Mouse (Mus musculus): Measurements from ENCODE around the gene Noxo1. TPM values are rescaled to one million over a fixed set of nuclear protein-coding genes. Genes with fewer than 3 reads are reported as not detected.
A peak's percentile ranks its signal among the peaks of the same experiment; 100 is the strongest.

The Noxo1 gene
- polyA plus RNA-seq, 1 experiment from 2014 or later, result 0.42 TPM

- Histone ChIP-seq H3K9me3 (replicated peaks; ENCODE audit: control insufficient read depth, low read length) (no peaks in the 10 kb centered on the region), H3K27me3 (ENCODE audit: control insufficient read depth, insufficient read depth, low read depth, low read length) (no peaks in the 10 kb centered on the region; the same call in 1 of the 2 replicates), H3K9ac (ENCODE audit: low read depth, low read length) (no peak overlapping the region), H3K4me2 (ENCODE audit: low read depth, low read length) (no peak overlapping the region), H3K4me3 (ENCODE audit: low read depth, low read length) (no peak overlapping the region), H3K4me1 (ENCODE audit: control insufficient read depth, low read depth, low read length) (peaks cover 8% of the 10 kb centered on the region), H3K36me3 (ENCODE audit: control insufficient read depth, insufficient read depth) (no peaks in the 10 kb centered on the region), H3K27ac (ENCODE audit: low read length) (no peak overlapping the region)
- no peak for ATAC-seq (ENCODE audit: low read depth)
- WGBS (ENCODE audit: insufficient replicate concordance), result 57% methylated on average over 17 of the region's 17 CpGs
Observed at GRCm38 (mm10) chr17:24728184-24728583, 32.1 kb downstream of the Noxo1 start.

GRCm38 (mm10) chr17:24729067-24729466 lies 33.0 kb downstream of the Noxo1 start:
- ATAC-seq (ENCODE audit: low read depth), result no peak
- Histone ChIP-seq H3K4me1 (ENCODE audit: control insufficient read depth, low read depth, low read length) (peaks cover 3% of the 10 kb centered on the region), H3K27me3 (ENCODE audit: control insufficient read depth, insufficient read depth, low read depth, low read length) (no peaks in the 10 kb centered on the region; the same call in 1 of the 2 replicates), H3K9ac (ENCODE audit: low read depth, low read length) (no peak overlapping the region), H3K4me3 (ENCODE audit: low read depth, low read length) (no peak overlapping the region), H3K36me3 (ENCODE audit: control insufficient read depth, insufficient read depth) (no peaks in the 10 kb centered on the region), H3K4me2 (ENCODE audit: low read depth, low read length) (no peak overlapping the region), H3K27ac (ENCODE audit: low read length) (no peak overlapping the region), H3K9me3 (replicated peaks; ENCODE audit: control insufficient read depth, low read length) (no peaks in the 10 kb centered on the region)
- 78% methylated on average over 6 of the region's 6 CpGs for WGBS (ENCODE audit: insufficient replicate concordance)

GRCm38 (mm10) chr17:24730787-24731186 lies 34.8 kb downstream of the Noxo1 start:
- Histone ChIP-seq H3K4me3 (ENCODE audit: low read depth, low read length) (no peak overlapping the region), H3K36me3 (ENCODE audit: control insufficient read depth, insufficient read depth) (no peaks in the 10 kb centered on the region), H3K4me1 (ENCODE audit: control insufficient read depth, low read depth, low read length) (peaks cover 5% of the 10 kb centered on the region), H3K27ac (ENCODE audit: low read length) (no peak overlapping the region), H3K9me3 (replicated peaks; ENCODE audit: control insufficient read depth, low read length) (no peaks in the 10 kb centered on the region), H3K4me2 (ENCODE audit: low read depth, low read length) (no peak overlapping the region), H3K27me3 (ENCODE audit: control insufficient read depth, insufficient read depth, low read depth, low read length) (no peaks in the 10 kb centered on the region; the same call in 1 of the 2 replicates), H3K9ac (ENCODE audit: low read depth, low read length) (no peak overlapping the region)
- 68% methylated on average over 14 of the region's 14 CpGs for WGBS (ENCODE audit: insufficient replicate concordance)
- ATAC-seq (ENCODE audit: low read depth), result no peak

GRCm38 (mm10) chr17:24732233-24732935 lies 36.4 kb downstream of the Noxo1 start:
- no peak overlapping the region for H3K27ac ChIP-seq (ENCODE audit: low read length)
- H3K4me3 ChIP-seq (ENCODE audit: low read depth, low read length), result no peak overlapping the region
- no peak overlapping the region for H3K4me2 ChIP-seq (ENCODE audit: low read depth, low read length)
- H3K36me3 ChIP-seq (ENCODE audit: control insufficient read depth, insufficient read depth), result no peaks in the 10 kb centered on the region
- peaks cover 16% of the 10 kb centered on the region for H3K4me1 ChIP-seq (ENCODE audit: control insufficient read depth, low read depth, low read length)
- H3K27me3 ChIP-seq (ENCODE audit: control insufficient read depth, insufficient read depth, low read depth, low read length), result no peaks in the 10 kb centered on the region; the same call in 1 of the 2 replicates
- no peak for ATAC-seq (ENCODE audit: low read depth)
- 66% methylated on average over 12 of the region's 12 CpGs for WGBS (ENCODE audit: insufficient replicate concordance)
- H3K9ac ChIP-seq (ENCODE audit: low read depth, low read length), result no peak overlapping the region
- no peaks in the 10 kb centered on the region for H3K9me3 ChIP-seq (replicated peaks; ENCODE audit: control insufficient read depth, low read length)

- peaks cover 24% of the 10 kb centered on the region for H3K4me1 ChIP-seq (ENCODE audit: control insufficient read depth, low read depth, low read length)
- H3K27ac ChIP-seq (ENCODE audit: low read length), result no peak overlapping the region
- WGBS (ENCODE audit: insufficient replicate concordance), result 77% methylated on average over 21 of the region's 21 CpGs
- no peak overlapping the region for H3K4me3 ChIP-seq (ENCODE audit: low read depth, low read length)
- H3K36me3 ChIP-seq (ENCODE audit: control insufficient read depth, insufficient read depth), result no peaks in the 10 kb centered on the region
- H3K4me2 ChIP-seq (ENCODE audit: low read depth, low read length), result no peak overlapping the region
- H3K9ac ChIP-seq (ENCODE audit: low read depth, low read length), result no peak overlapping the region
- H3K27me3 ChIP-seq (ENCODE audit: control insufficient read depth, insufficient read depth, low read depth, low read length), result no peaks in the 10 kb centered on the region
- no peaks in the 10 kb centered on the region for H3K9me3 ChIP-seq (replicated peaks; ENCODE audit: control insufficient read depth, low read length)
- ATAC-seq (ENCODE audit: low read depth), result no peak
Observed at GRCm38 (mm10) chr17:24733434-24734050, 37.5 kb downstream of the Noxo1 start.

GRCm38 (mm10) chr17:24734513-24734912 lies 38.5 kb downstream of the Noxo1 start:
- Histone ChIP-seq H3K4me2 (ENCODE audit: low read depth, low read length) (no peak overlapping the region), H3K36me3 (ENCODE audit: control insufficient read depth, insufficient read depth) (no peaks in the 10 kb centered on the region), H3K27ac (ENCODE audit: low read length) (no peak overlapping the region), H3K4me1 (ENCODE audit: control insufficient read depth, low read depth, low read length) (peaks cover 27% of the 10 kb centered on the region), H3K9me3 (replicated peaks; ENCODE audit: control insufficient read depth, low read length) (no peaks in the 10 kb centered on the region), H3K9ac (ENCODE audit: low read depth, low read length) (no peak overlapping the region), H3K27me3 (ENCODE audit: control insufficient read depth, insufficient read depth, low read depth, low read length) (no peaks in the 10 kb centered on the region), H3K4me3 (ENCODE audit: low read depth, low read length) (no peak overlapping the region)
- WGBS (ENCODE audit: insufficient replicate concordance), result 48% methylated on average over 1 of the region's 1 CpGs
- ATAC-seq (ENCODE audit: low read depth), result no peak

GRCm38 (mm10) chr17:24735446-24735845 lies 39.4 kb downstream of the Noxo1 start:
- H3K27me3 ChIP-seq (ENCODE audit: control insufficient read depth, insufficient read depth, low read depth, low read length), result no peaks in the 10 kb centered on the region
- H3K4me1 ChIP-seq (ENCODE audit: control insufficient read depth, low read depth, low read length), result peaks cover 29% of the 10 kb centered on the region
- H3K4me2 ChIP-seq (ENCODE audit: low read depth, low read length), result peak overlapping the region; percentile 66
- H3K9me3 ChIP-seq (replicated peaks; ENCODE audit: control insufficient read depth, low read length), result no peaks in the 10 kb centered on the region
- H3K9ac ChIP-seq (ENCODE audit: low read depth, low read length), result no peak overlapping the region
- ATAC-seq (ENCODE audit: low read depth), result no peak
- 71% methylated on average over 7 of the region's 7 CpGs for WGBS (ENCODE audit: insufficient replicate concordance)
- peak overlapping the region; percentile 88 for H3K27ac ChIP-seq (ENCODE audit: low read length)
- peaks cover 3% of the 10 kb centered on the region for H3K36me3 ChIP-seq (ENCODE audit: control insufficient read depth, insufficient read depth)
- no peak overlapping the region for H3K4me3 ChIP-seq (ENCODE audit: low read depth, low read length)

GRCm38 (mm10) chr17:24736330-24737051 lies 40.5 kb downstream of the Noxo1 start, which contains the start of gene Msrb1:
Gene Msrb1 (plus strand): TSS chr17:24736642.
- H3K4me1 ChIP-seq (ENCODE audit: control insufficient read depth, low read depth, low read length), result peaks cover 29% of the 10 kb centered on the region
- H3K9me3 ChIP-seq (replicated peaks; ENCODE audit: control insufficient read depth, low read length), result no peaks in the 10 kb centered on the region
- H3K36me3 ChIP-seq (ENCODE audit: control insufficient read depth, insufficient read depth), result peaks cover 3% of the 10 kb centered on the region
- peak within 1 kb of the TSS; percentile 78 for H3K9ac ChIP-seq (ENCODE audit: low read depth, low read length)
- H3K27me3 ChIP-seq (ENCODE audit: control insufficient read depth, insufficient read depth, low read depth, low read length), result no peaks in the 10 kb centered on the region
- ATAC-seq (ENCODE audit: low read depth), result peak; percentile 98
- H3K27ac ChIP-seq (ENCODE audit: low read length), result peak within 1 kb of the TSS; percentile 88
- peak within 1 kb of the TSS; percentile 76 for H3K4me3 ChIP-seq (ENCODE audit: low read depth, low read length)
- H3K4me2 ChIP-seq (ENCODE audit: low read depth, low read length), result peak within 1 kb of the TSS; percentile 95
- WGBS (ENCODE audit: insufficient replicate concordance), result under 1% methylated on average over 29 of the region's 29 CpGs

Data from liver, embryonic 16.5 days (tissue).